Mouse (Mus musculus): Measurements from ENCODE around the gene Scube1.

DNA sequence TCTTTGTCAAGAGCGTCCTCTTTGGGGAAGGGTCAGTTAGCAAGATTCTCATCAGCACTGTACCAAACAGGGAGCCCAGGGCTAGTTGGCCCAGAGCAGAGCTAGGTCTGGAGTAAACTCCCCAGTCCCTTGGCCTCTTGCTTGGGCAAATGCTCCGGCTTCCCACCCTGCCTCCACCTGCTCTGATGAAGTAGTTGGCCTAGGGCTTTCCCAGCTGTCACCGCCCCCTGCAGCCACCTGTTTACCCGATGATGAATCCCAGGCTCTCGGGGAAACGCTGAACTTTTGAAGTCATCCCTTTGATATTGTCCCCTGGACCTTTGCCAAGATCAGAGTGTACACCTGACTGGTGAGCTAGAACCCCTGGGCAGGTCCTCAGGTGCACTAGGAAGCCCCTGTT lies 88.1 kb downstream of the Scube1 start:
- TF ChIP-seq CTCF (IDR thresholded peaks at IDR 0.05; ENCODE audit: borderline replicate concordance, control insufficient read depth, extremely low read depth, insufficient read depth, low read length, poor library complexity), result no peak
- TF ChIP-seq POLR2A (IDR thresholded peaks at IDR 0.05; ENCODE audit: control insufficient read depth, extremely low read depth, insufficient read depth, low read length, poor library complexity), result no peak

All from thymus, adult 2 months (tissue).